Mouse (Mus musculus): Measurements from ENCODE around the gene Otud1. TPM values are rescaled to one million over a fixed set of nuclear protein-coding genes. Genes with fewer than 3 reads are reported as not detected.

The Otud1 gene
- 6.9 and 8.1 TPM in 2 replicates for polyA plus RNA-seq (2012; rRNA removed)

GRCm38 (mm10) chr2:19657158-19657874, at the start of gene Otud1:
Gene Otud1 (plus strand): TSS chr2:19657752.

Other genes starting within 250 kb of the Otud1 start
- gene Ptf1a, start 212.1 kb upstream of the Otud1 start, polyA plus RNA-seq (2012; rRNA removed), result 2.5 TPM in 1 of 2 replicates, not detected in the other
- not detected in 2 replicates for gene 4921504E06Rik, start 103.8 kb upstream of the Otud1 start, polyA plus RNA-seq (2012; rRNA removed)

Data from colon, adult 2 months (tissue).